Mouse (Mus musculus) G1E (cell line): ENCODE data around the gene Ankrd28.

Experiments used
- CTCF ChIP-seq: IDR thresholded peaks from 2 replicates; pipeline ENCODE4 v1.5.1; 2012; ENCODE audit warnings: low read depth, low read length, inconsistent platforms, mixed read lengths
- GATA1 ChIP-seq: IDR thresholded peaks from 2 replicates; pipeline ENCODE4 v1.6.1; 2012; ENCODE audit warnings: borderline replicate concordance, low read length, inconsistent platforms, mixed read lengths
- POLR2AphosphoS5 ChIP-seq: IDR thresholded peaks from 2 replicates; pipeline ENCODE4 v1.6.1; 2012; ENCODE audit warnings: low read depth, low read length, inconsistent platforms; ENCODE audit not compliant: insufficient replicate concordance
- TAL1 ChIP-seq: conservative IDR thresholded peaks from 2 replicates; pipeline ENCODE4 v1.6.1; 2012; ENCODE audit warnings: low read depth, low read length, inconsistent platforms, mixed read lengths

DNA sequence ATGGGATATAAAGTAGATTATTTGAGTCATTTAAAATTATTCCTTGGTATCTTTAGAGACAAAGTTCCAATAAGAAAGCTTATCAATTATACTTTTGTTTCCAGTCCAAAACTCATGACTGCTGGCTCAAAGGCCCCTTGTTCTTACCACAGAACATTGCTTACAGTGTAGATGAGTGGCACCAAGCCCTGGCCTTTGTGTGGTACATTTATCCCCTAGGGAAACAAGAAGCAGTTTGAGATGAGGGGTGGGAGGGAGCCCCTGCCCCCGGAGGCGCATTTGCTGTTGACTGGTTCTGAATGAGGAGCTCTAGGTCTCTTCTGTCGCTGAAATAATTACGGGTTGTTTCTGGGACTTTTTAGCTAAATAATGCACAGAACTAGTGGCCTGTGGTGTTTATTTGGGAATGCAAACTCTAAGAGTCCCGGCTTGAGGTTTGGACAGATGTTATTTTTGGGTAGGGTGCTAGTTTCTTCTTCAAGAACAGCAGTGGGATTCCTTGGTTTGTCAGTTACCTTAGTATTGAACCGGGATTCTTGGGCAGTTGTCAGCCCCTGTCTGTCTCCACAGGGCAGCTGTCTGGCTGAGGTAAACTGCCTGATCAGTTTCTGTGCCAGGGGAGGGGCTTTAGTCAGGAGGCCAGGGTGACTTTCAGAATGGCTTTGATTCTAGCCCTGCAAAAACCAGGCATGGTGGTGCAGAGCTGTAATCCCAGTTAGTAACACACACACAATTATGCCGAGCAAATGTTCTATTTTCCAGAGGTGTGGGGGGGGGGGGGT is 169.9 kb downstream of the Ankrd28 start:
- no peak for TF ChIP-seq CTCF
- no peak for TF ChIP-seq POLR2AphosphoS5
- TF ChIP-seq TAL1, result no peak
- TF ChIP-seq GATA1, result no peak
